9 mouse cellular contexts compared by ENCODE assay signal in genomic region chr5:115009961-115010360, GRCm38 (mm10). TPM values are rescaled to one million over a fixed set of nuclear protein-coding genes. Genes with fewer than 3 reads are reported as not detected.
DNase-seq lines count a peak whose midpoint lies in the region; ATAC-seq lines count a peak whose summit lies in the region.
"Had no signal": no experiment of that assay in that cellular context is flagged by ENCODE, and none has a peak within 500 bp of the region (broad histone marks: within the 10 kb centered on the region; RNA-seq: fewer than 3 reads in every experiment).

No protein-coding gene starts in this region.

- no peak overlapping the region for H3K9ac ChIP-seq in lung, embryonic 15.5 days
- no peak overlapping the region for H3K9ac ChIP-seq in neural tube, embryonic 14.5 days (replicated peaks; ENCODE audit: low read depth, low read length)

- no peak for ATAC-seq in erythroblast, adult 5-6 weeks (replicated peaks; ENCODE audit: low FRiP score, poor library complexity, severe bottlenecking)
- ATAC-seq in lung, embryonic 15.5 days (ENCODE audit: borderline replicate concordance, extremely low read depth, low FRiP score, low TSS enrichment), result no peak
- ATAC-seq in neural tube, embryonic 14.5 days (ENCODE audit: low read depth), result no peak

- peaks cover 60% of the 10 kb centered on the region for H3K4me1 ChIP-seq in erythroblast, embryonic 14.5 days (ENCODE audit: control insufficient read depth)
- H3K4me1 ChIP-seq in lung, embryonic 15.5 days, result peaks cover 25% of the 10 kb centered on the region
- H3K4me1 ChIP-seq in limb, embryonic 10.5 days, result peaks cover 28% of the 10 kb centered on the region
- H3K4me1 ChIP-seq in neural tube, embryonic 14.5 days (ENCODE audit: control insufficient read depth, insufficient read depth, low read length), result peaks cover 25% of the 10 kb centered on the region

- H3K9me3 ChIP-seq in erythroblast, embryonic 14.5 days (ENCODE audit: control insufficient read depth, low read length), result no peaks in the 10 kb centered on the region
- no peaks in the 10 kb centered on the region for H3K9me3 ChIP-seq in lung, embryonic 15.5 days
- H3K9me3 ChIP-seq in limb, embryonic 10.5 days (replicated peaks), result no peaks in the 10 kb centered on the region
- no peaks in the 10 kb centered on the region for H3K9me3 ChIP-seq in neural tube, embryonic 14.5 days (ENCODE audit: control insufficient read depth, low read length)

- peak overlapping the region; percentile 89; the same call in 1 of the 2 replicates for H3K4me2 ChIP-seq in lung, embryonic 15.5 days
- H3K4me2 ChIP-seq in neural tube, embryonic 14.5 days (ENCODE audit: low read depth, low read length), result peak overlapping the region; percentile 56; the same call in 1 of the 2 replicates

- H3K4me3 ChIP-seq in erythroblast, embryonic 14.5 days (replicated peaks), result peak overlapping the region; percentile 90
- H3K4me3 ChIP-seq in lung, embryonic 15.5 days, result peak overlapping the region; percentile 100; the same call in 1 of the 2 replicates
- H3K4me3 ChIP-seq in limb, embryonic 10.5 days, result peak overlapping the region; percentile 100; the same call in 1 of the 2 replicates
- H3K4me3 ChIP-seq in neural tube, embryonic 14.5 days (ENCODE audit: low read depth, low read length), result no peak overlapping the region

- H3K36me3 ChIP-seq in erythroblast, embryonic 14.5 days (ENCODE audit: control insufficient read depth), result peaks cover 16% of the 10 kb centered on the region
- no peaks in the 10 kb centered on the region for H3K36me3 ChIP-seq in lung, embryonic 15.5 days
- no peaks in the 10 kb centered on the region for H3K36me3 ChIP-seq in limb, embryonic 10.5 days
- H3K36me3 ChIP-seq in neural tube, embryonic 14.5 days (ENCODE audit: control insufficient read depth, insufficient read depth, low read length), result no peaks in the 10 kb centered on the region

- 25% methylated on average over 3 of the region's 3 CpGs for WGBS in lung, embryonic 15.5 days
- WGBS in limb, embryonic 10.5 days, result 67% methylated on average over 3 of the region's 3 CpGs
- 66% methylated on average over 3 of the region's 3 CpGs for WGBS in neural tube, embryonic 14.5 days

- no peak for DNase-seq in lung, adult 18-20 months
- DNase-seq in limb, embryonic 10.5 days (ENCODE audit: low spot score), result no peak
- no peak for DNase-seq in spleen, postnatal 4 days (ENCODE audit: low spot score in 2 of 2)
- DNase-seq in urinary bladder, postnatal 4 days (ENCODE audit: low spot score in 2 of 2), result no peak
- DNase-seq: left cerebral cortex, postnatal 4 days had no signal

- no peak overlapping the region for H3K27ac ChIP-seq in lung, embryonic 15.5 days
- H3K27ac ChIP-seq in limb, embryonic 10.5 days, result no peak overlapping the region
- H3K27ac ChIP-seq in neural tube, embryonic 14.5 days (ENCODE audit: low read depth, low read length), result no peak overlapping the region

- no peaks in the 10 kb centered on the region for H3K27me3 ChIP-seq in erythroblast, embryonic 14.5 days (ENCODE audit: control insufficient read depth)
- H3K27me3 ChIP-seq in lung, embryonic 15.5 days, result no peaks in the 10 kb centered on the region
- no peaks in the 10 kb centered on the region for H3K27me3 ChIP-seq in limb, embryonic 10.5 days (ENCODE audit: low read depth, poor library complexity, severe bottlenecking)
- H3K27me3 ChIP-seq in neural tube, embryonic 14.5 days (ENCODE audit: control insufficient read depth, insufficient read depth, low read length), result no peaks in the 10 kb centered on the region

RNA-seq across cellular contexts. Expression of gene Sppl3, which starts 1.0 kb away (rescaled TPM):
- 4.4 and 4.6 TPM in 2 replicates for polyA plus RNA-seq in erythroblast, embryonic 14.5 days (2012)
- 33.6 and 39.0 TPM in 2 replicates for total RNA-seq in erythroblast, adult 5-6 weeks (2015; ENCODE audit: low replicate concordance)
- 57.8 and 59.4 TPM in 2 replicates for total RNA-seq in erythroblast, adult 5-6 weeks (2017; ENCODE audit: low replicate concordance)
- 19.0 and 25.2 TPM in 2 replicates for polyA plus RNA-seq in lung, embryonic 15.5 days (2015; fragmentation: Nextera tagmentation; extraction: Ambion mirVana)
- polyA plus RNA-seq in limb, embryonic 10.5 days (2016; fragmentation: Nextera tagmentation; extraction: Ambion mirVana), result 15.2 and 15.3 TPM in 2 replicates
- polyA plus RNA-seq in neural tube, embryonic 14.5 days (2014; fragmentation: Nextera tagmentation; extraction: Ambion mirVana), result 32.7 and 33.4 TPM in 2 replicates

RNA-seq across cellular contexts. Expression of gene Hnf1a, which starts 39.1 kb away (rescaled TPM):
- polyA plus RNA-seq in erythroblast, embryonic 14.5 days (2012), result 0.03 and 0.14 TPM in 2 replicates
- not detected in 2 replicates for total RNA-seq in erythroblast, adult 5-6 weeks (2015; ENCODE audit: low replicate concordance)
- total RNA-seq in erythroblast, adult 5-6 weeks (2017; ENCODE audit: low replicate concordance), result not detected in 2 replicates
- polyA plus RNA-seq in lung, embryonic 15.5 days (2015; fragmentation: Nextera tagmentation; extraction: Ambion mirVana), result 0.15 TPM in 1 of 2 replicates, not detected in the other
- 0.09 and 0.11 TPM in 2 replicates for polyA plus RNA-seq in limb, embryonic 10.5 days (2016; fragmentation: Nextera tagmentation; extraction: Ambion mirVana)
- polyA plus RNA-seq in neural tube, embryonic 14.5 days (2014; fragmentation: Nextera tagmentation; extraction: Ambion mirVana), result 0.11 TPM in 1 of 2 replicates, not detected in the other
- total RNA-seq: left cerebral cortex, postnatal 4 days had no signal
